Mouse (Mus musculus): ENCODE data around the gene Bcan. TPM values are rescaled to one million over a fixed set of nuclear protein-coding genes. Genes with fewer than 3 reads are reported as not detected.
A peak's percentile ranks its signal among the peaks of the same experiment; 100 is the strongest.

The Bcan gene
- total RNA-seq, 2 experiments from 2014 or later: 18.7 to 20.0 TPM

DNA sequence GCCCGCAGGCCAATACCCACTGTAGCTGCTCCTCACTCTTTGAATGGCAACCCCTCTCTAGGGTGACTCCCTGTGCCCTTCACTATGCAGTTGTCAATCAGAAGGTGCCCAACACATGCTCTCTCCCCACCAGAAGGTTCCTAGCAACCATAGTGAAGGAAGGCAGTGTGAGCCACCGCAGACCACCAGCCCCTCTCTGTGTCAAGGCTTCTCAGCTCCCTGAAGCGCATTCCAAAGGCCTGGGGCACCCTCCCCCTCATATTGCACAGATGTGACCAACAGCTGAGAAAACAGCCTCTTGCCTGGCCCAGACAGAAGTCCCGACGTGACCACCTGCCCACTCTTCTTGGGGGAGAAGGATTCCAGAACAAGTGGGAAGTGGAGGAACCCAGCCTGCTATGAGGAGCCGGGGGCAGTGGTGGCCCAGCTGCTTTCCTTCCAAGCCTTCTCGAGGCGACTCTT is 27.8 kb downstream of the Bcan start:
- DNase-seq: no peak

GRCm38 (mm10) chr3:87971489-87972202 is 28.4 kb downstream of the Bcan start:
- DNase-seq: no peak

GRCm38 (mm10) chr3:87970939-87971488 is 29.0 kb downstream of the Bcan start, which contains the start of gene Nes:
TSS of gene Nes (plus strand) at chr3:87971078.
- DNase-seq: peak; percentile 70

GRCm38 (mm10) chr3:87970184-87970938 is 29.7 kb downstream of the Bcan start:
- DNase-seq: peak; percentile 70

DNA sequence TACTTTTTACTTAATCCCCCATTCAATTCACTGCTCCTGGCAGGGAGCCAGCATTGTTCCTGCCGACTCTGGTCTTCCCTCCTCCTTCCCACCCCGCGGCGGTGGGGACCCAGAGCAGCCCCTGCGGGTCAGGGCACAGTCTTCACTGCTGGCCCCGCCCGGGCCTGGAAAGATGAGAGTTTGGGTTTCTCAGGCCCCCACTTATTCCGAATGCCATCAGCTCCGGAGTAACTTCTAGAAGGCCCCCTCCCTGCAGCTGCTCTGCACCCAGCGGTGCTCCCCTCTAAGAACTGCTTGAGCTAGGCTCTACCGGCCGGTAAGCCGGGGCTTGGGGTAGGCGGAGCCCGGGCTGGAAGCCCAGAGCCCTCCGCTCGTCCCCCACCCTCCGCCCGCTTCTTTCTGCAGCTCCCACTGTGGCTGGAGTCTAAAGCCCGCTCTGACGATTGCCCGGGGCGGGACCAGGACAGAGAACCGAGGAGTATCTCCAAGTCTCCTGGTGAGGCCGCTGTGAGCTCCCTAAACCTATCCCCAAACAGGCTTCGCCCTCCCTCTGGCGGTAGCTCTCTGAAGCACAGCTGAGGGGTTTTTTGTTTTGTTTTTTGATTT is 39.3 kb downstream of the Bcan start:
- peak; percentile 91 for DNase-seq

DNA sequence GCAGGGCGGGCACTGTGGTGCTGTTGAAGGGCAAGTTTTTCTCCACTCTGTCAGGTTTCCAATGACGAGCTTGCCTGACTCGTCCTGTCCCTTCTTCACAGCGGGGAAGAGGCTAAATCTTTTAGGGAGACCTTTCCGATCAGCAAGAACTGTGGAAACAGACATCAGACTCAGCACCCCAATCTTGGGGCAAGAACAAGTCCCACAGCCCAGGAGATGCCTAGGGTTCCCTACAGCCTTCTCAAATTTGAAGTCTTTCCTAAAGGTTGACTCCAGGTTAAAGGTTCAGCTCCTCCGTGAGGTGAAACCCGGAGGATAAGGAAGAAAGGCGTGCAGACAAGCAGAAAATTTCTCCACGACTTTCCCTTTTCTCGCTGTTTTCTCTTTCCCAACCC is 39.8 kb downstream of the Bcan start:
- no peak for DNase-seq

GRCm38 (mm10) chr3:87959371-87959770 is 40.7 kb downstream of the Bcan start:
- no peak for DNase-seq

- DNase-seq: no peak
Observed at GRCm38 (mm10) chr3:87958967-87959366, 41.1 kb downstream of the Bcan start.

- DNase-seq: no peak
Observed at GRCm38 (mm10) chr3:87958476-87958875, 41.6 kb downstream of the Bcan start.

DNA sequence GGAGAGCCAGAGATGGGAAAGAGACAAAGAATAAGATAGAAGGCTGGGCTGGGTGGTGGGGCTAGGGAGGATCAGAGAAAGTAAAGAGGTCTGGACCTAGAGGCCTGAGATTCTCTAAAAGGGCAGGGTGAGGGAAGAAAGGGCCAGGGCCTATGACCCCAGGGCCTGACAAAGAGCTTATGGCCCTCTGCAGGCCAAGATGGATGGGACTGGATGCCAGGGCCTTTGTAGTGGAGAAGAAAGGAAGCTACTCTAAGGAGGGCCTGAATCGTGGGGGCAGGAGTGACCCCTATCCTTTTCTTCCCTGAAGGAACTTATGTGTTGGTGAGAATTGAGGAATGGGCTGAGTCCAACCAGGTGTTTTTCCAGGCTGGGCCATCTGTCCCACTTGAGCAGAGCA is 42.0 kb downstream of the Bcan start:
- no peak for DNase-seq

- DNase-seq: no peak
Observed at GRCm38 (mm10) chr3:87952440-87952839, 47.6 kb downstream of the Bcan start.

DNA sequence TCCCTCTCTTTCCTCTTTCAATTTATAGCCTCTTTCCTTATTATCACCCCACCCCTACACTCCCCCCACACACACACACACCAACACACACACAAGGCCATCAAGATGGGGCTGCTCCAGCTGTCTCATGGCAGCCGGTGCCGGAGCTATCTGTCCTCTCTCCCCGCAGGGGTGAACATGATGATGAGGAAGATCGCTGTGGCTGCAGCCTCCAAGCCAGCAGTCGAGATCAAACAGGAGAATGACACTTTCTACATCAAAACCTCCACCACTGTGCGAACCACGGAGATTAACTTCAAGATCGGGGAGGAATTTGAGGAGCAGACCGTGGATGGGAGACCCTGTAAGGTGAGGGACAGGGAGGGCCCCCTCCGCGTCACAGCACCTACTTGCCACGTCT is 48.1 kb downstream of the Bcan start:
- DNase-seq: no peak

DNA sequence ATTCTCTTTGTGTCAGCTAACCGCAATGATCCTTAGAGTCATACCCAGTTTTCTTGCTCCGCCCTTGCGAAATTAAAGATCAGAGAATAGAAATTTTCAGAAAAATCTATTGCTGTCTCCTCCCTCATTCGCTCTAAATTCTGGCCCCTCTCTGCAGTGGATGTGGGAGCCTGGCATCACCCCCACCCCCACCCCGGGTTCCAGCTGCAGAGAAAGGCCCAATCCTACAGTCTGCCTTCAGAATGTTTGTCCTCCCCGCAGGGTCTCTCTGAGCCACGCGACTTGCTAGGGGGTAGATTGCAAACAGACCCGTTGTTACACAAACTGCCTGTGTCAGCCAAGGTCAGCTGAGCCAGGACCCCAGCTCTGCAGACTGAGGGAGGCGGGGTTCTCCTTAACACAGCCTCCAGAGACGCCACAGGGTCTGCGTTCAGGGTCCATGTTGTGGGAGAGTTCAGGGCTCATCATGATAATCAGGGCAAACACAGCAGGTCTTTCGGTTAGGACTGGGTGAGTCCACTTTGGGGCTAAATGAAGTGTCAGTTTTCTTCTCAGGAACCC is 50.0 kb downstream of the Bcan start:
- DNase-seq: no peak

GRCm38 (mm10) chr3:87949266-87949954 is 50.6 kb downstream of the Bcan start:
- DNase-seq: no peak

DNA sequence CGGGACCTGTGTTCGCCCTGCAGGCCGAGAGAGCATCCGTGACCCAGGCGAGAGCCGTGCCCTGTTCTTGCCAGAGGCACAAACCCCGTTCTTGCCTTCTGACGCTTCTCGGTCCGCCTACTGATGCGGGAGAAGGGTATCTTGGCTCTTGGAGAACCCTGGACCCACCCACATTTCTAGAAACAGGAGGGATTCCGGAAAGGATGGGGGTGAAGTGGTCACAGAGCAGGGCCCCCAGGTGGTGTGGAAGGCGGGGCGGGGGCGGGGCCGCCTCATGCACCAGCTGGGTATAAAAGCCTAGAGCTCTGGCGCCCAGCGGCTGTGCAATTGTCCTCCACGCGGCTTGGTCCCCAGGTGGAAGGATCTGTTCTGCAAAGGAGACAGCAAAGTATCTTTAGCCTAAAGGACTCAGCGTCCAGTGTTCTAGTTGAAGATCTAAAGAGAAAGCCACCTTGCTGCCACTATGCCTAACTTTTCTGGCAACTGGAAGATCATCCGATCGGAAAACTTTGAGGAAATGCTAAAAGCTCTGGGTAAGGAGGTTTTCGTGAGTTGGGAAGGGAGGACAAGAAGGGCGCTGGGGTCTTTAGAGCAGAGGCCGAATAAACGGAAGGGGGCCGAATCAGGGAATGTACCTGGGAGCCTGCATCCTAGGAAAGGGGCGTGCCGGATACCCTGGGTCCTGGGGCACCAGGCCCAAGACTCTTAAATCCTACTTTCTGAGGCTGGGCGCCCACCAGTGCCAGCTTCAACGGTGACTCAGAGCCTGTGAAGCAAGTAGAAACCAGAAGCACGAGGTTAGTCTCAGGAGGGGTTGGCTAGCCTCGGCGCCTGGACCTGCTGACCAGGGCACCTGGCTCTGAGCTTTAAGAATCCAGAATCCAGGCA is 51.4 kb downstream of the Bcan start, which contains the start of gene Crabp2:
TSS of gene Crabp2 (plus strand) at position 289 of the 888 bp plus-strand sequence.
- DNase-seq: peak; percentile 16

GRCm38 (mm10) chr3:87947811-87948199 is 52.2 kb downstream of the Bcan start:
- DNase-seq: no peak

DNA sequence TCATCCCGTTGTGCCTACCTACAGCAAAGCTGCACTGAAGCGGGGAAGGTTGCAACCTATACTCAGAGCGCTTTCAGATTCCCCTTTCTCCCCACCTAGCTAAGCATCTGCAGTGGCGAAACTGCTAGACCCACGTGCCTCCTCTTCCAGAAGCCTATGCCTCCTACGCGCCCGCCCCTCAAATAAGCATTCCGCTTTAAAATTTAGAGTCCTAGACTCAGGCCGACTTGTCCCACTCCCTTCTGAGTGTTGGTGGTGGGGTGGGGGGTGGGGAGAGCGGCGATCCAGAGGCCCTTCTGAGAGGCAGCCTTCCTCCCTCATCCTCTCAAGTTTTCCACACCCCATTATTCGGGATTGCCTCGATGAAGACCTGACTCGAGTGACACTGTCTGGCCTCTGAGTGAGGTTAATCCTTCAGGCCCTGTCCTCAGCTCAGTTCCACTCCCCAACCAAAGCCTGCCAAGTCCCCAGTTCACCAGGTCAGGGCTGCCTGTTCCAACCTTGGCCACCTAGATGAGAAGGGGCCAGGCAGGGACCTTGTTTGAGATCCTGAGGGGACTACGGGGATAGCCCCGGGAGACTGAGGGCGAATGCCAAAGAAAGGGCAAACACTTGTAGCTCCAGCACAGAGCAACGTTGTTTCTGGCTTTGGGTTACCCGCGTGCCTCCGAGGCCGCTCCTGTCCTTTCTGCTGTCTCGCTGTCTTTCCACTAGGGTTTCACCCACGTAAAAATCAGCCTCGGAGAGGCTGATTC is 52.8 kb downstream of the Bcan start:
- peak; percentile 18 for DNase-seq

DNA sequence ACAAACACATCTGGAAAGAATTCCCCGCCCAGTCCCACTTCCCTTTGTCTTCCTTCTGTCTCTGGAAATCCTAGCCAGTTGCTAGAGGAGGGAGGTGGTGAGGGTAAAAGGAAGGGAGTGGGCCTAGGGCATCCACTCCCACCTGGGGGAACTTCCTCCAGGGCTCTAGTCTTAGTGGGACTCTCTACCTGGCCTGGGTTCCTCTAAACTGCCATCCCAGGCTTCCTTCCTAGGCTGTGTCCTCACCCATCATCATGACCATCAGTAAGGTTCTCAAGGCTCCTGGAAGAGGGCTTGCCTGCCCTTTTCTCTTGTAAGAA is 53.5 kb downstream of the Bcan start:
- DNase-seq: no peak

DNA sequence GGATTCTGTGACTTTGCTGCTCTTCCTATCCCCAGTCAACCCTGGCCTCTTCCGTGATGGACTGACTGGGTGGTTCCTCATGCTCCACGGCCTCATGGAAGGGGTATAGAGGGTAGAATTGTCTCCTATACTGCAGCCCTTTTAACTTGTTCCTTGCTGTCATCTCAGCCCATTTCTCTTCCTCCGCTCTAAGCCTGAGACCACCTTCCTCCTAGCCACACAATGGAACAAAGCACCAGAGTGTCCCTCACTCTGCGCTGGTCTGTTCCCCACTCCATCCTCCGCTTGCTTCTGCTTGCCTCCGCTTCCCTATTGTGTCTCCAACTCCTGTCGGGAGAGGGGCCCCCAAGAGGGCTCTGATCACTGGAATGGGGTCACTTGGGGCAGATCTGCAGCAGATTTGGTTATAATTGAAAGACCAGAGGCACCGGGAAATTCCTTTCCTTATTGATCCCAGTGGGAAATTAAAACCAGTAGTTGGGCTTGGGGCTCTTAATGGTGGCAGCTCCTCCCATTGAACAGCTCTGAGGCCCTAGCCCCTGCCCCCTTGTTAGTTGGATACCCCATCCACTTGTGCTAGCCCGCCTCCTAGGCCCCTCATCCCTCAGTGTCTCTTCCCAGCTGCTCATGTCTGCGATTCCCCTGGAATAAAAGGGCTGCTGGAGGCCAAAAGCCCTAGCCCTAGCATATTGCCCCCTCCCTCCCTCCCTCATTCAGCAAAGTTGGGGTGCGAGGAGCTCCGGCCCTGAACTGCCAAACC is 54.1 kb downstream of the Bcan start:
- no peak for DNase-seq

All from adrenal gland, postnatal 10 days (tissue).